Mouse (Mus musculus): Measurements from ENCODE around the gene Fxyd3. TPM values are rescaled to one million over a fixed set of nuclear protein-coding genes. Genes with fewer than 3 reads are reported as not detected.

The Fxyd3 gene
- polyA plus RNA-seq, 1 experiment from 2014 or later = 7.9 TPM

DNA sequence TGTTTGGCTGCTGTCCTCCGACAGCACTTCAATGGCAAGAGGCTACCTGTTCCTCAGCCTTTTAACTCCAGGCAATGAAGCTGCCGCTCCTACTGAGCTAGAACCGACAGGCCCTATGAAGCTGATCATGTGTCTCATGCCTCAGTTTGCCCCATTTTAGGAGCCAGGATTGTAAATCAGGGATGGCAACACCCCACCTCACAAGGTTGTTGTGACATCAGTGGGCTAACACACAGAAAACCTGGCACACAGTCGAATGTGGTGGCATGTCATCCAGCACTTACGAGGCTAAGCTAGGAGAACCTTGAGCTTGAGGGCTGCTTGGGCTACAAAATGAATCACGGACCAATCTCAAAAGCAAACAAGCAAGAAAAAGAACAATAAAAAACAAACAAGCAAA, 18.3 kb downstream of the Fxyd3 start:
- H3K4me1 ChIP-seq (replicated peaks) = peaks cover 44% of the 10 kb centered on the region
- H3K9me3 ChIP-seq = no peaks in the 10 kb centered on the region
- no peak overlapping the region for H3K4me3 ChIP-seq
- DNase-seq (ENCODE audit: low spot score) = no peak
- WGBS = 86% methylated on average over 6 of the region's 6 CpGs
- no peak overlapping the region for H3K27ac ChIP-seq
- peaks cover 19% of the 10 kb centered on the region for H3K27me3 ChIP-seq (ENCODE audit: insufficient read depth, poor library complexity, severe bottlenecking)
- no peaks in the 10 kb centered on the region for H3K36me3 ChIP-seq

DNA sequence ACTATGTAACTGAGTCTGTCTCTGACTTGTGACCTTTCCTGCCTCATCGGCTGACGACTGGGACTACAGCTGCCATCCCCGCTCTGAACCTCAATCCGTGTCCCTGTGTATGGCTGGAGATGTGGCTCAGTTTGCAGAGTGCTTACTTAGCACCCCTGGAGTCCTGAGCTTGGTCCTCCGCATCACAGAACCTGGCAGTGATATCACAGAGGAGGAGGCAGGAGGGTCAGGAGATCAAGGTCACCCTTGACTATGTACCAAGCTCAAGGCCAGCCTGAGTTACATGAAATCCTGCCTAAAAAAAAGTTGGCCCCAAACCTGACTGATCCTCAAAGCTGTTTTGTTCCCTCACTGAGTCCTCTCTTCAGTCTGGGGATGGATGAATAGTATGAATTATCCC, 18.8 kb downstream of the Fxyd3 start:
- Histone ChIP-seq H3K27ac (no peak overlapping the region), H3K9me3 (no peaks in the 10 kb centered on the region), H3K36me3 (no peaks in the 10 kb centered on the region), H3K4me1 (replicated peaks) (peaks cover 49% of the 10 kb centered on the region), H3K27me3 (ENCODE audit: insufficient read depth, poor library complexity, severe bottlenecking) (peaks cover 24% of the 10 kb centered on the region), H3K4me3 (no peak overlapping the region)
- DNase-seq (ENCODE audit: low spot score) = no peak
- WGBS = 63% methylated on average over 5 of the region's 5 CpGs

DNA sequence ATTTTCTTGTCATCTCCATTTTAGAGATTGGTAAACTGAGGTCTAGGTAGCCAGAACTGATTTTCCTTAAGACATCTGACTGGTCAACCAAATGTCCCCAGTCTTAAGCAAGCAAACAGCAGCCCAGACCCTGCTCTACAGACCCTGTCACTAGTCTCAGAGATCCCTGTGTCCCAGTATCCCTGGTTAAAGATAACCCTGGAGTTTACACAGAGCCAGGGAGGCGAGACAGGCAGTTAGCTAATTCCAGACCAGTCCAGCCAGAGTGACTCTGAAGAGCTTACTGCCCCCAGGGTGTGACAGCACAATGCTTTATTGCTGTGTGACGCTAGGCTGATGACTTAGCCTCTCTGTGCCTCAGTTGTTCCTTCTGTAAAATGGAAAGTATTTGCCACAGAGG, 19.4 kb downstream of the Fxyd3 start, which contains the start of gene Fxyd1:
Fxyd1 (minus strand) TSS at position 129 of the 400 bp plus-strand sequence.
- no peaks in the 10 kb centered on the region for H3K9me3 ChIP-seq
- H3K36me3 ChIP-seq = no peaks in the 10 kb centered on the region
- 80% methylated on average over 2 of the region's 2 CpGs for WGBS
- peaks cover 56% of the 10 kb centered on the region for H3K4me1 ChIP-seq (replicated peaks)
- H3K4me3 ChIP-seq = no peak within 1 kb of the TSS
- H3K27ac ChIP-seq = no peak within 1 kb of the TSS; the same call in 1 of the 2 replicates
- DNase-seq (ENCODE audit: low spot score) = no peak
- peaks cover 30% of the 10 kb centered on the region for H3K27me3 ChIP-seq (ENCODE audit: insufficient read depth, poor library complexity, severe bottlenecking)

DNA sequence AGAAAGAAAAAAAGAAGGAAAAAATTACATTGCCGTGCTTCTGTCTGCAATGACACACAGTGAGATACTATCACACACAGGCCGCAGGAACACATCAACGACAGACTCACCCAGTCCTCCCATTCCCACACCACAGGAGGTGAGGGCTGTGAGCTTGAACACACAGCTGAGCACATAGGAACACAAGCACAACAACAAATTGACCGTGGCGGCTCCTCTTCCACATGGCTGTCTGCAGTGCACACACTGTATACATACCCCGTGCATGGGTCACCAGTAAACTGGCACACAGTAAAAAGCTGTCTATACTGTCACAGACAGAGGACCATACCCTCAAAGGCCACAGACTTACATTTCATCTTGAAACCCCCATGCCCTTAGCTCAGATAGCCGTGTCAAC, 20.1 kb downstream of the Fxyd3 start:
- DNase-seq (ENCODE audit: low spot score) = no peak
- Histone ChIP-seq H3K4me1 (replicated peaks) (peaks cover 62% of the 10 kb centered on the region), H3K27me3 (ENCODE audit: insufficient read depth, poor library complexity, severe bottlenecking) (peaks cover 36% of the 10 kb centered on the region), H3K27ac (no peak overlapping the region; the same call in 1 of the 2 replicates), H3K4me3 (no peak overlapping the region), H3K9me3 (no peaks in the 10 kb centered on the region), H3K36me3 (no peaks in the 10 kb centered on the region)
- WGBS = 77% methylated on average over 7 of the region's 7 CpGs

DNA sequence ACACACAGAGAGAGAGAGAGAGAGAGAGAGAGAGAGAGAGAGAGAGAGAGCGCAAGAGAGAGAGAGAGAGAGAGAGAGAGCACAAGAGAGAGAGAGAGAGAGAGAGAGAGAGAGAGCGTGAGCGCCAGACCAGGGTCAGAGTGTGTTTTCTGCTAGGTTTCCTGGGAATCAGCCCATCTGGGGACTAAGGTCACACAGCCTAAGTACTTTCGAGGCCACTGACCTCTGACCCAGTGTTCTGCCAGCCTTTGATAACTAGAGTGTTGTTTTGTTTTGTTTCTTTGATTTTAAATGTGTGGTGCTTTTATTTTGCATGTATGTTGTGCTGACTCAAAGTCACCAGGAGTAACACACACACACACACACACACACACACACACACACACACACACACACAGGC, 20.6 kb downstream of the Fxyd3 start:
- Histone ChIP-seq H3K36me3 (no peaks in the 10 kb centered on the region), H3K9me3 (no peaks in the 10 kb centered on the region), H3K27me3 (ENCODE audit: insufficient read depth, poor library complexity, severe bottlenecking) (peaks cover 42% of the 10 kb centered on the region), H3K4me1 (replicated peaks) (peaks cover 67% of the 10 kb centered on the region), H3K27ac (peak overlapping the region; percentile 84), H3K4me3 (no peak overlapping the region)
- no peak for DNase-seq (ENCODE audit: low spot score)
- WGBS = 17% methylated on average over 3 of the region's 4 CpGs

DNA sequence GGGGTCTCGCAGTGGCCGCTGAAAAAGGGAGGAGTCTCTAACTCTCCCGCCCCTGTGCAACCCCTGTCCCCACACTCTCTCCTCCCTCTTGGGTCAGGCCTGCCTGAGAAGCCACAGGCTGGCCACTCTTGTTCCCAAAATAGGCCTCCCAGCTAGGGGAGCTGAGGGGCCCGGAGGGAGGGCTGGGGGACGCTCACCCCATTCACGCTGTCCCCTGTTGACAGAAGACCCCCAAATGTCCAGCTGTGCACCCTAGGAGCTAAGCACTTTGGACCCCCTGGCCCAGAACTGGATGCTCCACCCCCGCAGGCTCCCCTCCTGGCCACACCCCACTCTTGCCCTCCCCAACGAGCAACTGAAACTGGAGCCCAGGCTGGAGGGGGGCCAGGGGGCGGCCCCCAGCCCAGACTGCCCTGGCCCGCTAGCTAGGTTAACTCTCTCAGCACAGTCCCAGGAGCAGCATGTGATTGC, 21.1 kb downstream of the Fxyd3 start:
- no peaks in the 10 kb centered on the region for H3K36me3 ChIP-seq
- H3K4me3 ChIP-seq = peak overlapping the region; percentile 28
- no peaks in the 10 kb centered on the region for H3K9me3 ChIP-seq
- peaks cover 47% of the 10 kb centered on the region for H3K27me3 ChIP-seq (ENCODE audit: insufficient read depth, poor library complexity, severe bottlenecking)
- WGBS = 4% methylated on average over 10 of the region's 10 CpGs
- peaks cover 71% of the 10 kb centered on the region for H3K4me1 ChIP-seq (replicated peaks)
- peak overlapping the region; percentile 84 for H3K27ac ChIP-seq
- peak; percentile 58 for DNase-seq (ENCODE audit: low spot score)

DNA sequence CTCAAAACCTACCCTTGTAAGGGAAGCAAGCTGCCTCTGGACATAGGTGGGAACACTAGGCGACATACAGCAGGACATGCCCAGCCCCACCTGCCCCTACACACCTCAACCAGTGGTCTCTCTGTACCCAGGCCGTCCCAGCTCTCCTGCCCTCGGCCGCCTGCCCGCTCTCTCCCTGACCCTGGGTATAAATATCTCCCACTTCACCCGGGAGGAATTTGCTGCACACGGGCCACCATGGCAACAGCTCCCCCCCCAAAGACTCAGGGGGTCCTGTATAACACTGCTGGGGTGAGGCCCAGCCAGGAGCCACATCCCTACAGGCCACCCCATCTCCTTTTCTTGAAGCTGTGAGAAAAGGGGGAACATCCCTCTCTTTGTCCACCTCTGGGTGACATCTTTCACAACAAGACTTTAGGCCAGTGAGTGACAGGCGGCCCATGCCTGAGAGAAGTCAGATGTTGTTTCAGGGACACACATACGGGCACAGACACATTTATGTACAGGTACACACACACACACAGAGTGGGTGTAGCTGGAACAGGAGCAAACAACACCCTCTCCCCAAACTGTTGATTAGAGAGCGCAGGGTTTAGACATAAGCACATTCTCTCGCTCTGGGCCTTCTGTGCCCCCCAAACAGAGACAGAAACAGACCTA, 21.7 kb downstream of the Fxyd3 start:
- H3K4me3 ChIP-seq = peak overlapping the region; percentile 28; the same call in 1 of the 2 replicates
- WGBS = 37% methylated on average over 11 of the region's 11 CpGs
- no peaks in the 10 kb centered on the region for H3K36me3 ChIP-seq
- H3K27ac ChIP-seq = peak overlapping the region; percentile 84
- H3K27me3 ChIP-seq (ENCODE audit: insufficient read depth, poor library complexity, severe bottlenecking) = peaks cover 53% of the 10 kb centered on the region
- DNase-seq (ENCODE audit: low spot score) = no peak
- H3K4me1 ChIP-seq (replicated peaks) = peaks cover 71% of the 10 kb centered on the region
- no peaks in the 10 kb centered on the region for H3K9me3 ChIP-seq

DNA sequence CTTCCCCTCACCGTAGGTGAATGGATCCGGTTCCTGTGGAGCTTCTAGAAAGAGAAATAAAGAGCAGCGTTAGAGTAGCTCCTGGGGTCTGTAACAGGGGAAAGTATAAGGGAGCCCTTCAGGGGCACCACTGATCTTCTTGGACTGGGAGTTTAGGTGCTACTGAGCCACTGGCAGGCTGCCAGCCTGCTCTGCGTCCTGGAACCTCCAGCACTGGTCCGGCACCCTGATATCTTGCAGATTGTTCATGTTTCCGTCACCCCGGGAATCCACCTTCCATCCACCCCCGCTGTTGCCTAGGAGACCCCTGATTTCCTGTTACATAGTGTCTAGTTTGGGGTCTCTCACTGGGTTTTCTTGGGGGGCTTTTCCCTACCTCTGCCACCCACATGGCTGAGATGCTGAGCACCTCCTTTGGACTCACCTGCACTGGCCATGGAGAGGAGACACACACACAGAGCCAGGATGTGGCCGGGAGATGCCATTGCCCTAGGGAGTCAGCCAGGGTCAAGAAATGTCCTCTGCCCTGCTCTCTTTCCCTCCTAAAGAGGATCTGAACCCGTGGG, 22.5 kb downstream of the Fxyd3 start:
- H3K36me3 ChIP-seq = no peaks in the 10 kb centered on the region
- H3K27me3 ChIP-seq (ENCODE audit: insufficient read depth, poor library complexity, severe bottlenecking) = peaks cover 61% of the 10 kb centered on the region
- 34% methylated on average over 10 of the region's 10 CpGs for WGBS
- peaks cover 68% of the 10 kb centered on the region for H3K4me1 ChIP-seq (replicated peaks)
- H3K9me3 ChIP-seq = no peaks in the 10 kb centered on the region
- no peak overlapping the region for H3K4me3 ChIP-seq
- DNase-seq (ENCODE audit: low spot score) = no peak
- H3K27ac ChIP-seq = no peak overlapping the region

DNA sequence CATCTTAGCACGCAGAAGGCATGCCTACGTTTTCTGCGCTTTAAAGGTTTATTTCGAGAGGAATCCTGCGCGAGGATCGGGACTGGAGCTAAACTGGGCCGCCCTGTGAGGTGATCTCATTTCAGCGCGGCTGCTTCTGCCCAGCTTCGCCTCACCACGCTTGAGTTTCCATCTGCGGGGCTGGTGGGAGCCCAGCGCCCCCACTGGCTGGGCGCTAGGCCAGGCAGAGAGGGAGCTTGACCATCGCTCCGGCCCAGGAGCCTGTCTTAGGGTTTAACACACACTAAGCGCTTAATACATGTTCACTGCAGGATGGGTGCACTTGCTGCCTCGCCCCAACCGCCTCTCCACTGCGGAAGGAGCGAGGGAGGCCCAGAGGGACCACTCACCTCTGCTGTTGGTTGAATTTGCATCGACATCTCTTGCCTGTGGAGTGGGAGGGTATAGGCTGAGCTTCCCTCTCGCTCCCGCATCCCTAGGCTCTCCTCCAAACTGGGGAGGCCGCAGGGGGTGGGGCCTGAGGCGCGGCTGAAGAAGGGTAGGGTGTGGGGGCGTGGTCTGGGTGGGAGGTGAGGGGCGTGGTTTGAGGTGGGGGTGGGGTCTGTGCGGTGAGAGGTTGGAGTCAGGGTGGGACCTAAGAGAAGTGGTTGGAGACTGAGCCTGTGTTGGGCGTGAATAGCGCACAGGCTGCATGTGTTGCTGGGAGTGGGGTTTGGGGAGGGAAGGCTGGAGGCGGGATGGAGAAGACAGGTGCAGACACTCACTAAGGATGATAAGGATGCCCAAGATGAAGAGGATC, 23.7 kb downstream of the Fxyd3 start:
- Histone ChIP-seq H3K27me3 (ENCODE audit: insufficient read depth, poor library complexity, severe bottlenecking) (peaks cover 72% of the 10 kb centered on the region), H3K36me3 (no peaks in the 10 kb centered on the region), H3K9me3 (no peaks in the 10 kb centered on the region), H3K27ac (no peak overlapping the region; the same call in 1 of the 2 replicates), H3K4me3 (peak overlapping the region; percentile 33), H3K4me1 (replicated peaks) (peaks cover 68% of the 10 kb centered on the region)
- peak; percentile 51 for DNase-seq (ENCODE audit: low spot score)
- 1% methylated on average over 34 of the region's 34 CpGs for WGBS

DNA sequence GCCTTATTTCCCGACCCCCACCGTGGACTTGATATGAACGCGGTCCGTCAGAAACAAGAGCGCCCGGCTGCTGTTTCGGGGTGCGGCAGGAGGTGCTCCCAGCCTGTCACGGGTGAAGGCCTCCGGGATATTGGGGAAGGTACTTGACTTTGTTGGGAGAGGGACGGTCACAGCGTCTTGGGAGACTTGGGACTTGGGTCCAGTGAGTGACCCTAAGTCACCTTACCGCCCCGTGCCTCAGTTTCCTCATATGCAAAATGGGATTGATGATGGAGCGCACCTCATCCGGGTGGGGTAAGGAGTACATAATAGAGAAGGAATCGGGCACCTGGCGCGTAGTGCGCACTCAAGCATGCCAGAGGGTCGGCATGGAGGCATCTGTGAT, 24.3 kb downstream of the Fxyd3 start:
- Histone ChIP-seq H3K4me3 (peak overlapping the region; percentile 33), H3K36me3 (no peaks in the 10 kb centered on the region), H3K9me3 (no peaks in the 10 kb centered on the region), H3K27ac (no peak overlapping the region), H3K27me3 (ENCODE audit: insufficient read depth, poor library complexity, severe bottlenecking) (peaks cover 78% of the 10 kb centered on the region), H3K4me1 (replicated peaks) (peaks cover 68% of the 10 kb centered on the region)
- no peak for DNase-seq (ENCODE audit: low spot score)
- 2% methylated on average over 22 of the region's 22 CpGs for WGBS

DNA sequence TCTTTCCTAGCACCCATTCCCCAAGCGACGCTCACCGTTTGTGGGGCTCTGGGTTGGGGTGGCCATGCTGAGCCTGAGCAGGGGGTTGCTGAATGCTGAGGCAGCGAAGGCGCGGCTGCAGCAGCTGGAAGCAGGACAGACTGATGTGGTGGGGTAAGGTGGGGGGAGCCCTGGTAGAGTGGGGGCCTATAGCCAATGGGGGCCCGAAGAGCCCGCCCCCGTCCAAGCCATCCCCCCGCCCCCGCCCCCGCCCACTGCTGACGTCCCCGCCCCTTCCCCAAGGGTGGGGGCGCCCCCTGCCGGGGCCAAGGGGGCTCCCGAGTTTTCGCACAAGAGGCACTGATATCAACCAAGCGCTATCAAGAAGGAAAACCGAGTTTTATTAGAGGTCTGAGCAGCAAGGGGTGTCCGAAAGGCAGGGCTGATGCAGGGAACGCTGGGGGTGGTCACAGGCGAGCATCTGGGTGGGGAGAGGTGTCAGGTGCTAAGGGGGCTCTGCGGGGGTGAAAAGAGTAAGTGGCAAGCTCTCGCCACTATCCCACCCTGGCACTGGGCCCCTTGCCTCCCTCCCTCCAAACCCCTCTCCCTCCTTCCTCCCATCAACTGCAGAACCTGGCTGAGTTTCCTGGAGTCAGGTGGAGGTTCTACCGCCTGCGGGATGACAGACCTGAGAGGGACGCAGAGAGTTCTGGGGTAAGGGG, 25.0 kb downstream of the Fxyd3 start, which contains the start of gene Fxyd7:
Fxyd7 (minus strand) TSS at position 147 of the 701 bp plus-strand sequence.
- H3K27ac ChIP-seq = no peak within 1 kb of the TSS

DNA sequence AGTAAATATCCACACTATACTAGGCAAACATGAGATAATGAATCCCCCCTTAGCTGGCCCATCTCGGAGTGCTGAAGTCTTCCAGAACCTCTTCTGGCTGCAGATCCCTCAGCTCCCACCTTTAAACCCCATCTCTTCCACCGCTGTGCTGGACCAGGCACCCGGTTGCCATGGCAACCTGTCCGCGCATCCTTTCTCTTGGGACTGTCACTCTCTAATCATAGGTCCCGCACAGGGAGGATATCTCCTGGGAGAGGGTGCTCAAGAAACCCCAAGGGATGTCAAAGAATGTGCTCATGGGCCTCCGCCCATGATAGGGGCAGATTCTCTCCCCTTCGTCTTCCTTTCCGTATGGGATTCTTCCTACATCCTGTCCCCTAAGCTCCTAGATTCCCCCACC, 25.6 kb downstream of the Fxyd3 start:
- Histone ChIP-seq H3K4me3 (peak overlapping the region; percentile 33; the same call in 1 of the 2 replicates), H3K36me3 (no peaks in the 10 kb centered on the region), H3K4me1 (replicated peaks) (peaks cover 66% of the 10 kb centered on the region), H3K27ac (no peak overlapping the region), H3K27me3 (ENCODE audit: insufficient read depth, poor library complexity, severe bottlenecking) (peaks cover 86% of the 10 kb centered on the region), H3K9me3 (no peaks in the 10 kb centered on the region)
- no peak for DNase-seq (ENCODE audit: low spot score)
- WGBS = 5% methylated on average over 9 of the region's 9 CpGs

More for the DNA sequence above, 25.0 kb downstream of the Fxyd3 start, which contains the start of gene Fxyd7:
- DNase-seq (ENCODE audit: low spot score) = no peak
- 1% methylated on average over 28 of the region's 28 CpGs for WGBS
- peaks cover 83% of the 10 kb centered on the region for H3K27me3 ChIP-seq (ENCODE audit: insufficient read depth, poor library complexity, severe bottlenecking)
- H3K4me3 ChIP-seq = peak within 1 kb of the TSS; percentile 38
- no peaks in the 10 kb centered on the region for H3K9me3 ChIP-seq
- H3K4me1 ChIP-seq (replicated peaks) = peaks cover 68% of the 10 kb centered on the region
- H3K36me3 ChIP-seq = no peaks in the 10 kb centered on the region

Measured in hindbrain, embryonic 10.5 days (tissue).